Mouse (Mus musculus) midbrain, embryonic 10.5 days (tissue): ENCODE results near the gene 2310011J03Rik. TPM values are rescaled to one million over a fixed set of nuclear protein-coding genes. Genes with fewer than 3 reads are reported as not detected.

Source experiments
- DNase-seq: peaks from one replicate; pipeline ENCODE4 v3.0.0-alpha.2; 2017; ENCODE audit warnings: low spot score
- H3K27ac ChIP-seq: fragments of 300-500 bp; sonication (generic); replicated peaks from 2 replicates; pipeline ENCODE4 v1.5.1; 2016; ENCODE audit warnings: mild to moderate bottlenecking
- H3K27me3 ChIP-seq: fragments of 300-500 bp; sonication (generic); 2 replicates; pipeline ENCODE4 v1.6.1; 2016; ENCODE audit warnings: low read depth, mild to moderate bottlenecking; ENCODE audit not compliant: poor library complexity, severe bottlenecking
- H3K36me3 ChIP-seq: fragments of 300-500 bp; sonication (generic); 2 replicates; pipeline ENCODE4 v1.6.1; 2016; ENCODE audit warnings: mild to moderate bottlenecking, moderate library complexity
- H3K4me1 ChIP-seq: fragments of 300-500 bp; sonication (generic); 2 replicates; pipeline ENCODE4 v1.6.1; 2016
- H3K4me3 ChIP-seq: fragments of 300-500 bp; sonication (generic); 2 replicates; pipeline ENCODE4 v1.5.1; 2016; ENCODE audit warnings: mild to moderate bottlenecking, moderate library complexity
- H3K9me3 ChIP-seq: fragments of 300-500 bp; sonication (generic); replicated peaks from 2 replicates; pipeline ENCODE4 v1.6.1; 2016; ENCODE audit warnings: mild to moderate bottlenecking
- WGBS: fragments of 180-500 bp; shearing (Covaris S2); methylation state at CpG from one replicate; pipeline ENCODE4 v1.1.7; 2016; 5-methylcytosine and 5-hydroxymethylcytosine counted together
- polyA plus RNA-seq: library from polyadenylated mRNA; unstranded; fragments of >200 nt; fragmentation: Nextera tagmentation; extraction: Ambion mirVana; gene quantifications from 2 replicates; pipeline ENCODE4 v1.2.1, GENCODE M21; 2016

The 2310011J03Rik gene
- polyA plus RNA-seq, 1 experiment from 2014 or later, result 57.3 TPM

DNA sequence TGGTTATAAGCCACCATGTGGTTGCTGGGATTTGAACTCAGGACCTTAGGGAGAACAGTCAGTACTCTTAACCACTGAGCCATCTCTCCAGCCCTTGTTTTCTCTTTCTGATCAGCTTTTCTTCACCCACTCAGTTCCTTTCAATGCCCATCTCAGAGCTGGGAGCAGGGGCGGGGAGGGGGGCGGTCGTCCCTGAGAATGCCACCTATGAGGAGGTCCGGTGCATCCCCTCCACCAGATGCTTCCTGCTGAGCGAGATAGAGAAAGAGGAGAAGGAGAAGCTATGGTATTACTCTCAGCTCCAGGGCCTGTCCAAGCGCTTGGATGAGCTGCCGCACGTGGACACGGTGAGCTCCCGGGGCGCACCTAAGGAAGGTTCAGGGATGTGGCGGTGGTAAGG is 15.9 kb downstream of the 2310011J03Rik start:
- Histone ChIP-seq H3K4me3 (peak overlapping the region; percentile 33; the same call in 1 of the 2 replicates), H3K27ac (no peak overlapping the region), H3K4me1 (peaks cover 44% of the 10 kb centered on the region), H3K27me3 (peaks cover 55% of the 10 kb centered on the region), H3K9me3 (no peaks in the 10 kb centered on the region), H3K36me3 (peaks cover 75% of the 10 kb centered on the region)
- DNase-seq, result no peak
- 31% methylated on average over 12 of the region's 12 CpGs for WGBS

DNA sequence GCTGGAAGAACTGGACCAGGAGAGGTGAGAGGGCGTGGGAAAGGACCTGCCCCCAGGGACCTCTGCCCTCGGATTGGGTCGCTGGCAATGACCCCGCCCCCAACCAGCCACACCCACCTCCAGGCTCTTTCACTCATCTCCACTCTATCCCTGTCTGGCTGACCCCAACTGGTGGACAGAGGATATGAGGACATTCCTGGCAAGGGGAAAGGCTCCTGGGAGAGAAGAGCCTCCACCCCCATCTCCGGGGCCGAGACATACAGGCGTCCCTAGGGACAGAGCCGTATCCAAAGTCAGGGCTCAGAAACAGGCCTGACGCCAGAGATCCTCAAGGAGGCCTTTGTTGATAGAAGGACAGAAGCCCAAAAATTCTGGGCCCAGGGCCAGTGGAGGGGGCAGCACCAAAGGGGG is 17.9 kb downstream of the 2310011J03Rik start:
- WGBS, result 12% methylated on average over 9 of the region's 9 CpGs
- H3K27ac ChIP-seq, result peak overlapping the region; percentile 97
- peaks cover 55% of the 10 kb centered on the region for H3K36me3 ChIP-seq
- no peaks in the 10 kb centered on the region for H3K9me3 ChIP-seq
- peak overlapping the region; percentile 71 for H3K4me3 ChIP-seq
- H3K27me3 ChIP-seq, result peaks cover 70% of the 10 kb centered on the region
- peak; percentile 76 for DNase-seq
- peaks cover 63% of the 10 kb centered on the region for H3K4me1 ChIP-seq

DNA sequence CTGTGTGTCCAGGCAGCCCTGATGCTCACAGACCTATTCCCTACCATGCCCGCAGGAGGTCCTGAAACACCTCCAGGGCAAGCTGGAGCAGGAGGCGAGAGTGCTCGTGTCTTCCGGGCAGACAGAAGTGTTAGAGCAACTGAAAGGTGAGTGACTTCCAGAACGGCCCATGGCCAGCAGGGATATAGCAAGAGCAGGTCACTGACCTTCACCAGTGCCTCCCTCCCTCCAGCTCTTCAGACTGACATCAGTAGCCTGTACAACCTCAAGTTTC is 18.3 kb downstream of the 2310011J03Rik start:
- Histone ChIP-seq H3K36me3 (peaks cover 50% of the 10 kb centered on the region), H3K4me3 (peak overlapping the region; percentile 71), H3K27me3 (peaks cover 73% of the 10 kb centered on the region), H3K4me1 (peaks cover 68% of the 10 kb centered on the region), H3K9me3 (no peaks in the 10 kb centered on the region), H3K27ac (peak overlapping the region; percentile 97)
- no peak for DNase-seq
- WGBS, result 61% methylated on average over 5 of the region's 5 CpGs

DNA sequence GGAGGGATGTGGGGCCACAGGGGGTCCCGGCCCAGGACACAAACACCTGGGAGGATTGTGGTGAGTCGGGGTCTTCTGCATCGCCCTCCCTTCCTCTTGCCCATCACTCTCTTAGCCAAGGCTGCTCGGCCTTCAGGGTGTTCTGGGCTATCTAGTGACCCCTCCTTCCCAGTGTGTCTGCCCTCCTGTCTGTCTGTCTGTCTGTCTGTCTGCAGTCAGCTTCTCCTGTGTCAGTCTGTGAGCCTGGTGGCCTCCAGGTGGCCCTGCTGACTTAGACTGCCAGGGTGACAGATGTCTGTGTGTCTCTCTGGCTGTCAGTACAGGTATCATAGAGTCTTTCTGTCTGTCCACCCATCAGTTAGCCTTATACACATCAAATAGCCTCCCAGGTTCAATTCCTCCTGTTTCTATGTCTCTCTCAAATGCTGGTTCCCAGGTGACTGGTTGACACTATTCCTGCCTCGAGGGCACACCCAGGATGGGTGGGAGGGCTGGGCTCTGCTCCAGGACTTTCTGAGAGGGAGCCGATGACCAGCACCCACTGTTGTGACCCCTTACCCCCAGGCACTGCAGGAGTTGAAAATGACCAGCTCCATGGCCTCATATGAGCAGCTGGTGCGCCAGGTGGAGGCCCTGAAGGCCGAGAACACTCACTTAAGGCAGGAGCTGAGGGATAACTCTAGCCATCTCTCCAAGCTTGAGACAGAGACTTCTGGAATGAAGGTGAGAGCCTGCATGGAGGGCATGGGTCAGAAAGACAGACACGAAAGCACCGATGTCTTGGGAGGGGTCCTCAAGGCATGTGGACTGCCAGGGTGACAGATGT is 18.9 kb downstream of the 2310011J03Rik start:
- Histone ChIP-seq H3K36me3 (peaks cover 45% of the 10 kb centered on the region), H3K27ac (peak overlapping the region; percentile 97), H3K4me1 (peaks cover 73% of the 10 kb centered on the region), H3K27me3 (peaks cover 77% of the 10 kb centered on the region), H3K9me3 (no peaks in the 10 kb centered on the region), H3K4me3 (peak overlapping the region; percentile 71)
- WGBS, result 74% methylated on average over 10 of the region's 10 CpGs
- no peak for DNase-seq

DNA sequence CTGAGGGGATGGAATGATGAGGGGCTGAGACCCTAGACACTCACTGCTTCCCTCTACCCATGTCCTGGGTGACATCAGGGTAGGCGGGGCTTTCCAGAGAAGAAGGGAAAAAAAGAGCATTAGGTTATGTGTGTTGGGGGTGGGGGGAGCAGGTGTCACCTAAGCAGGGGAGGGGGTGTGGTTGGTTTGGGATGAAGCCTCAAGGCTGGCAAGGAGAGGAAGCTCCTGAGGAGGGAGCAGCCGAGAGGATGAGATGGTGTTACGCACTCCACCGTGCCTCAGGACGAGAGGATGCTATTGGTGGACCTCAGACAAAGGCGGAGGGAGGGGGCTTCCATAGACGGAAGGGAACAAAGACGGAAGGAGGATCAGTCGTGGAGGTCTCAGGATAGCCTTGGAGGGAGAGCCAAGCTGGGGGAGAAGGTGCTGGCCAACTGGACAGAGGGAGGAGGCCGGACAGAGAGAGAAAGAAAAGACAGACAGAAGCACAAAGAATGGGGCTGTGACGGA is 19.6 kb downstream of the 2310011J03Rik start:
- peaks cover 37% of the 10 kb centered on the region for H3K36me3 ChIP-seq
- H3K27ac ChIP-seq, result peak overlapping the region; percentile 97
- peaks cover 81% of the 10 kb centered on the region for H3K4me1 ChIP-seq
- DNase-seq, result peak; percentile 70
- H3K4me3 ChIP-seq, result peak overlapping the region; percentile 71
- peaks cover 77% of the 10 kb centered on the region for H3K27me3 ChIP-seq
- 7% methylated on average over 11 of the region's 11 CpGs for WGBS
- no peaks in the 10 kb centered on the region for H3K9me3 ChIP-seq

DNA sequence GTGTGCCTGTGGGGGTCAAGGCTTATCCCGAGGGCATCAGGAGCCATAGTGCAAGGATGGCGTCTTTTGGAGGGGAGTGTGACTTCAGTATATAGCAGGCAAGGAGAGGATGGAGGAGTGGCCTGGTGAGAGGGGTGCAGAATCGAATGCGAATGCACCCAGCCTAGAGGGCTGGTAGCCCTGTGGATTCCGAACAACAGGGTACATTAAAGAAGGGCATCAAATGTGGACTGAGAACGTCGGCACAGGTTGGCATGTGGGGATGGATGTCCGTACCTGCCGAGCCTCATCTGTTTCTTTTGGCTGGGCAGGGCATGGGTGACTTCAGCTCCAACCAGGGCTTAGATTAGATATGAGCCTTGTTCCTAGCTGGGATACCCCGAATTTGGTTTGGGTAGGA is 20.5 kb downstream of the 2310011J03Rik start:
- Histone ChIP-seq H3K4me3 (peak overlapping the region; percentile 71), H3K36me3 (peaks cover 32% of the 10 kb centered on the region), H3K4me1 (peaks cover 87% of the 10 kb centered on the region), H3K27me3 (peaks cover 68% of the 10 kb centered on the region), H3K27ac (peak overlapping the region; percentile 97), H3K9me3 (no peaks in the 10 kb centered on the region)
- WGBS, result 44% methylated on average over 10 of the region's 10 CpGs
- DNase-seq, result no peak

DNA sequence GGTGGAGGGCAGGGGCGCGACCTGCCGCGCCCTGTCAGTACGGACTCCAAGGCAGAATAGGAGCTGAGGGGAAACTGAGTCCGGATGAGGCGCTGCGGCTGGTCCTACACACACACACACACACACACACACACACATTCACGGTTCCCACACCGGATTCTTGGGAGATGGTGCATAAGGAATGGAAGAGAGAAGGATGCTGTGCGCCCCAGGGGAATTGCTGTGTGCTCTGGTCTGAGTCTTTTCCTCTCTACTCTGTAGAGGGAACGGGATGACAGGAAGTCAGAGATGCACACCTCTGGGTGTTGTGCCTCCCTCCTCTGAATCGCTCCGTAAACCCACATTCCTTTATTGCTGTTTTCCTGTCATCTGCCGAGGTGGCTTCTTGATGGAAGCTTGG is 21.0 kb downstream of the 2310011J03Rik start:
- no peak for DNase-seq
- Histone ChIP-seq H3K36me3 (peaks cover 32% of the 10 kb centered on the region), H3K27me3 (peaks cover 62% of the 10 kb centered on the region), H3K4me1 (peaks cover 87% of the 10 kb centered on the region), H3K4me3 (peak overlapping the region; percentile 71), H3K27ac (peak overlapping the region; percentile 97), H3K9me3 (no peaks in the 10 kb centered on the region)
- WGBS, result 5% methylated on average over 15 of the region's 15 CpGs

DNA sequence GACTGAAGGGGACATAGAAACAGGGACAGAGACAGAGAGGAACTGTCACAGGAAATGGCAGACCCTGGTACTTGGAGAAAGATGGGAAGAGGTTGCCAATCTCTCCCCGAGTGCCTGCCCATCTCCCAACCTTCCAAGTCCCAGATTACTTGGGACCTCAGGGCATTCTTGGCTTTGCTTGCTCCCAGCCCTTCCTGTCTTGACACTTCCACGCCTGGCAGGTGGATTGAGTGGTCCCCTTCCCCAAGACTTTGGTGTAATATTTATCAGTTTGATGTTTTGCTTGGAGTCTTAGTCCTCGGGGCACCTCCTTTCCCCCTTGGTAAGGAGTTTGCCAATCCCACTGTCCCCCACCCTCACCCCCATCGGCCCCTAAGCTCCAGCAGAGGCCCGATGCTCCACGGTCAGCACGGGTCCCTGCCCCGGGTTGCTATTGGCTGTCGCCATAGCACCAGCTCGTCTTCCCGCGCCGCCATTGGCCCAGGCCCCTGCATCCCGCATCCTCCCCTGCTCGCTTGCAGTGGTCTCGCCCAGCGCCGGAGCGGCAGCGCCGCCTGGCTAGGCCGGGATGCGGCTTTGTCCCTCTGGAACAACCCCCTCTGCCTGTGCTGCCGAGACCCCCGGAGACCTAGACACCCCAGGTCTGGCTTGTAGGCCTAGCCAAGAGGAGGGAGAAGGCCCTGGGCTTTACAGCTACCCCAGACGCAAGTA is 21.6 kb downstream of the 2310011J03Rik start:
- 4% methylated on average over 26 of the region's 26 CpGs for WGBS
- H3K27me3 ChIP-seq, result peaks cover 57% of the 10 kb centered on the region
- no peaks in the 10 kb centered on the region for H3K9me3 ChIP-seq
- DNase-seq, result peak; percentile 95
- peak overlapping the region; percentile 71 for H3K4me3 ChIP-seq
- H3K36me3 ChIP-seq, result peaks cover 32% of the 10 kb centered on the region
- H3K4me1 ChIP-seq, result peaks cover 93% of the 10 kb centered on the region
- H3K27ac ChIP-seq, result peak overlapping the region; percentile 97

DNA sequence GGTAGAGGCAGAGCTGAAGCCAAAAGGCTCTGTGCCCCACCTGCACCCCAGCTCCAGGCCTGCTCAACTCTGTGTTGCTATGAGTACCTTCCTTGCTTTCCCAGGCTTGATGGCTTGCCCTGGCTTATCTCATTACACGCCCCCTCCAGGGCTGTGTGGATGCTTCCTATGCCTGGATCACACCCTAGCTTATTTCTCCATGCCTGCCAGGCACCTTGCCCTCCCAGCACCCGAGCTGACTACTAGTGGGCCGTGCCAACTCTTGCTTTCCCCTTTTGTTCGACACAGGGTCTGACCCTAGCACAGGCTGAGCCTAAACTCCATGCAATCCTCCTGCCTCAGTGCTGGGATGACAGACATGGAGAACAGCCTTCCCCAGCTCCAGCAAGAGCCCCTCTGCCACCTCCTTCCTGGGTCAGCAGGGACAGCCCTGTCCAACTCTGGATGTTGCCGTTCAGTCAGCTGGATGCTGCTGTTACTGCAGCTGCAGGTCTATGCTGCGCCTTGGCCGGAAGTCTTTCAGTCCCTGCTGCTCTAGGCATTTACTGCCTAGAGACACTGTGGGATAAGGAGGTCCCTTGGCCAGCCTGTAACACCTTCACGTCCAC is 22.7 kb downstream of the 2310011J03Rik start:
- H3K27me3 ChIP-seq, result peaks cover 52% of the 10 kb centered on the region
- H3K36me3 ChIP-seq, result peaks cover 33% of the 10 kb centered on the region
- no peak for DNase-seq
- H3K4me1 ChIP-seq, result peaks cover 96% of the 10 kb centered on the region
- peak overlapping the region; percentile 97 for H3K27ac ChIP-seq
- H3K9me3 ChIP-seq, result no peaks in the 10 kb centered on the region
- 79% methylated on average over 8 of the region's 8 CpGs for WGBS
- no peak overlapping the region; the same call in 1 of the 2 replicates for H3K4me3 ChIP-seq

DNA sequence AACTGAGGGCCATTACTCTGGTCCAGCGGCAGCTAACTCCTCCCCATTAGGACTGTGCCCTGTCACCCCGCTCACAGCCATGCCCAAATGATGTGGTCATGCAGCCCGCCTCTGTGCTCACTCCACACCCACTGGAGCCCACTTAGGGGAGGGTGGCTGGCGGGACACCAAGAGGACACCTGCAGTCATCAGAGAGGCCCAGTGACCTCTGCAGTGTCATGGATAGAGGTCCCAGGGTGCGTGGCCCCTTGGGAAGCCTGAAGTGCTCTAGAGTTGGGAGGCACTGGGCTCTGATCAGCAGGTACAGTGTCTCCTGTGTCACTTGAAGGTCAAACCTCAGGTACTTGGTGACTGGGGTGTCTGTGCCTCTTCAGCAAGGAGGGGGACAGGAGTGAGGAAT is 23.5 kb downstream of the 2310011J03Rik start:
- no peak for DNase-seq
- Histone ChIP-seq H3K4me3 (peak overlapping the region; percentile 95), H3K27me3 (peaks cover 52% of the 10 kb centered on the region), H3K36me3 (peaks cover 25% of the 10 kb centered on the region), H3K9me3 (no peaks in the 10 kb centered on the region), H3K27ac (peak overlapping the region; percentile 97), H3K4me1 (peaks cover 93% of the 10 kb centered on the region)
- WGBS, result 75% methylated on average over 5 of the region's 5 CpGs

DNA sequence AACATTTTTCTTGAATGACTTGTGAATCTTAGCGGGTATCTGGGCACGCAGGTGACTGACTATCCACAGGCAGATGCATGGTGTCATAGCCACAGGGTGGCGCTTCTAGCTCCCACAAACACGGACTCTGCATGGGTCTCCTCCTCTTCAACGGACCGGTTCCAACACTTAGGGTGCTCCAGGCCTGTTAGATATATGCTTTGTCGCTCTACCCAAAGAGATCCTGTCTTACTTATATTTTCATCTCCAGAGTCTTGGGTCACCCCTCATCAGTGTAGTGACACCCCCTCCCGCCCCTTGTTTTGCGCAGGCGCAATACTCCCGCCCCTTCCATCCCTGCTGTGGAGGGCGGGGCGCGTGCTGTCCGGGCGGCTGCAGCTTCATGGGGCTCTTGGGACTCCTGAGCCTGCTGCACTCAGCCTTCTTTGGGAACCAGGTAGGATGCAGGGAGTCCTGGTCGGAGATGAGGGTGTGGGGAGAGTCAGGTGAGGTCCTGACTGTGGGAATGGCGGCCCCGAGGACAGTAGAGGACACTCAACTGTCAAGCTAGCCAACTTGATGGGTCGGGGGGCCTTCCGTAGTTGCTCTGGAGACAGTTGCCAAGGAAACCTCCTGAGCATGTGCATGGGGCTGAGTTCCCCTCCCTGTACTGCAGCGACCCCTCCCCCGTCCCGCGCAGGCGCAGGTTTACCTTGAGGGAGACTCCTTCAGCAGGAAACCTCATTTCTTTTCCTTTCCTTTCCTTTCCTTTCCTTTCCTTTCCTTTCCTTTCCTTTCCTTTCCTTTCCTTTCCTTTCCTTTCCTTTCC is 24.5 kb downstream of the 2310011J03Rik start, which contains the start of gene Apc2:
Apc2 (plus strand) TSS at position 360 of the 808 bp plus-strand sequence.
- Histone ChIP-seq H3K27me3 (peaks cover 42% of the 10 kb centered on the region), H3K4me1 (peaks cover 85% of the 10 kb centered on the region), H3K9me3 (no peaks in the 10 kb centered on the region), H3K36me3 (peaks cover 23% of the 10 kb centered on the region), H3K4me3 (peak within 1 kb of the TSS; percentile 95), H3K27ac (peak within 1 kb of the TSS; percentile 97)
- DNase-seq, result peak; percentile 89
- under 1% methylated on average over 26 of the region's 26 CpGs for WGBS

DNA sequence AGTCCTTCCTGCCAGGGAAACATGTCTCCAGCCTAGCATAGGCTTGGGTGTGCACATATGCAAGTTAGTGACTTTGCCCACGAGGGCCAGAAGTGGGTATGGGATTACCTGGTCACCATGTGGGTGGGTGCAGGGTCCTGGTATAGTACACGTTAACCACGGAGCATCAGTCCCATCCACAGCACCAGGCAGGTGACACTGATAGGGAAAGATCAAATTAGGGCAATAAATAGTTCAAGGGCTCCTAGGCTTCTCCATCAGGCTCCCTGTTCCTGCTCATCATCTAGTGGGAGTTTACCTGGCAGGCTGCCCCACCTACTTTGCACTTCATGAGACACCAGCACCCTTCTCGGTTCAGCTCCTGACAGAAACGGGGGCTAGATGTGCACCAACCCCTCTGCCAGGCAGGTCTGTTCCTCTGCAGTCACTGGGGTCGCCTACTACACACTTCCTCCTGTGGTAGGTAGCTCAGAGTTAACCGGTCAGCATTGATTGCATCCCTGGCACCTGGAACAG is 25.5 kb downstream of the 2310011J03Rik start:
- H3K4me3 ChIP-seq, result peak overlapping the region; percentile 95
- WGBS, result 54% methylated on average over 7 of the region's 7 CpGs
- peaks cover 75% of the 10 kb centered on the region for H3K4me1 ChIP-seq
- DNase-seq, result no peak
- peaks cover 23% of the 10 kb centered on the region for H3K36me3 ChIP-seq
- no peak overlapping the region for H3K27ac ChIP-seq
- H3K27me3 ChIP-seq, result peaks cover 33% of the 10 kb centered on the region
- no peaks in the 10 kb centered on the region for H3K9me3 ChIP-seq
